In the genomic region with DNA sequence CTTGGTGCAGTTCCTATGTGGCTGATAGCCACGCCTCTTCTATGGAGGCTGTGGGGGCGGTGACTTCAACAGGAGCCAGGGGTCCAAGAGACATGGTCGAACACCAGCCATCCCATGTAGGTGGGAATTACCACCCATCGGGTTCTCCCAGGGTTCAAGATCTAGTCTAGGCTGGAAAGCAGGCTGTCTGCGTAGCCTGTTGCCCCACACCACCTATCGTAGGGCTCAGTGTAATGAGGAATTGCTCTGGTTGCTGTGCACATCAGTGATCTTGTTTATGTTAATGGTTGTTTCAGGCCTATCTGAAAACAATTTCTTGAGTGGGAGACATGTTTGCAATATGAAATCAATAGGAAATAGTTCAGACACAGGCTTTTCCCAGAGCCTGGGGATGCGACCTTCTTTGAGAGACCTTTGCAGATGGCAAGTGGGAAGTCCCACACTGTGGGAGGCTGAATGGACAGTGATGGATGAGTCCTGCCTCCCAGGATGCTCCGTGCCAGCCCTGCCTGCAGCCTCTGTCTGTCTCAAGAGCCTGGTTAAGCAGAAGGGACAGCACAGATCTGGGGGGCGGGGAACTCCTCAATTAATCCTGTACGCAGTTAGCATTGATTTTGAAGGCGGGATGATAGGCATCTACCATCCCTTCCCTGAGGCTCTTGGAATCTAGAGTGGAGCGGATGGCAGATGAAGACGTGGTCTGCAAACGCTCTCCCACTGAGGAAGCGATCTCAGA, we compare ENCODE assay signal across 22 mouse cellular contexts.
DNase-seq lines count a peak whose midpoint lies in the region; ATAC-seq and TF ChIP-seq lines count a peak whose summit lies in the region.
"Had no signal": no experiment of that assay in that cellular context is flagged by ENCODE, and none has a peak within 500 bp of the region (broad histone marks: within the 10 kb centered on the region; RNA-seq: fewer than 3 reads in every experiment).

No protein-coding gene starts in this region.

- no peak overlapping the region for H3K4me2 ChIP-seq in hindbrain, embryonic 16.5 days (ENCODE audit: low read length)
- H3K4me2 ChIP-seq in intestine, postnatal 0 days (replicated peaks; ENCODE audit: low read depth) = no peak overlapping the region
- H3K4me2 ChIP-seq: forebrain, embryonic 13.5 days; limb, embryonic 13.5 days; liver, embryonic 13.5 days; lung, embryonic 14.5 days had no signal

- WGBS in hindbrain, embryonic 16.5 days = 51% methylated on average over 15 of the region's 15 CpGs
- 60% methylated on average over 15 of the region's 15 CpGs for WGBS in intestine, postnatal 0 days

- no peak overlapping the region for H3K9ac ChIP-seq in hindbrain, embryonic 16.5 days (ENCODE audit: low read depth, low read length)
- H3K9ac ChIP-seq in intestine, postnatal 0 days (ENCODE audit: low read depth, low read length) = no peak overlapping the region
- H3K9ac ChIP-seq: forebrain, embryonic 13.5 days; limb, embryonic 13.5 days; liver, embryonic 13.5 days; lung, embryonic 14.5 days had no signal

- DNase-seq in embryo, embryonic 10 days (ENCODE audit: low spot score) = peak; percentile 22
- no peak for DNase-seq in embryo, embryonic 9.5 days (ENCODE audit: extremely low spot score)
- peak; percentile 21 for DNase-seq in retina, postnatal 1 day
- no peak for DNase-seq in retina, embryonic 14.5 days (ENCODE audit: low spot score)
- no peak for DNase-seq in right cerebral cortex, adult 2 months (ENCODE audit: low spot score in 2 of 2)
- DNase-seq: adrenal gland, postnatal 25 days; cerebellum, adult 11-12 months; cerebellum, postnatal 25 days; gastrocnemius, postnatal 25 days; kidney, adult 9 months; kidney, postnatal 36 days; liver, embryonic 13.5 days; lung, embryonic 14.5 days; lung, postnatal 36 days; thymus, postnatal 14 days had no signal

- no peaks in the 10 kb centered on the region for H3K36me3 ChIP-seq in hindbrain, embryonic 16.5 days (ENCODE audit: control insufficient read depth, insufficient read depth, low read length)
- H3K36me3 ChIP-seq in intestine, postnatal 0 days (ENCODE audit: control insufficient read depth, insufficient read depth) = no peaks in the 10 kb centered on the region
- H3K36me3 ChIP-seq: G1E; limb, embryonic 13.5 days; liver, embryonic 13.5 days had no signal

- no peak for TF ChIP-seq CTCF in intestine, postnatal 0 days (IDR thresholded peaks at IDR 0.05; ENCODE audit: low read depth)

- peak; percentile 83 for ATAC-seq in hindbrain, embryonic 16.5 days
- no peak for ATAC-seq in intestine, postnatal 0 days
- ATAC-seq: CD4-positive, CD25-positive, alpha-beta regulatory T cell, adult 4 months; forebrain, embryonic 13.5 days; inflammation-experienced regulatory T-cells, adult 6 months had no signal

- H3K27ac ChIP-seq in hindbrain, embryonic 16.5 days (ENCODE audit: low read depth, low read length) = no peak overlapping the region
- no peak overlapping the region for H3K27ac ChIP-seq in intestine, postnatal 0 days (ENCODE audit: low read depth, low read length)
- H3K27ac ChIP-seq: forebrain, embryonic 13.5 days; limb, embryonic 13.5 days; liver, embryonic 13.5 days had no signal

- H3K27me3 ChIP-seq in hindbrain, embryonic 16.5 days (replicated peaks; ENCODE audit: control insufficient read depth, insufficient read depth, low read length) = no peaks in the 10 kb centered on the region
- no peaks in the 10 kb centered on the region for H3K27me3 ChIP-seq in intestine, postnatal 0 days (replicated peaks; ENCODE audit: control insufficient read depth, insufficient read depth, low read length)
- H3K27me3 ChIP-seq: forebrain, embryonic 13.5 days; limb, embryonic 13.5 days; liver, embryonic 13.5 days had no signal

- no peaks in the 10 kb centered on the region for H3K9me3 ChIP-seq in hindbrain, embryonic 16.5 days (ENCODE audit: control insufficient read depth, low read length)
- no peaks in the 10 kb centered on the region for H3K9me3 ChIP-seq in intestine, postnatal 0 days (ENCODE audit: control insufficient read depth)
- H3K9me3 ChIP-seq: forebrain, embryonic 13.5 days; limb, embryonic 13.5 days; liver, embryonic 13.5 days had no signal

- H3K4me1 ChIP-seq in hindbrain, embryonic 16.5 days (ENCODE audit: control insufficient read depth, insufficient read depth, low read depth, low read length) = no peaks in the 10 kb centered on the region
- no peaks in the 10 kb centered on the region for H3K4me1 ChIP-seq in intestine, postnatal 0 days (replicated peaks; ENCODE audit: control insufficient read depth, insufficient read depth, low read length)
- H3K4me1 ChIP-seq: forebrain, embryonic 13.5 days; limb, embryonic 13.5 days; liver, embryonic 13.5 days had no signal

- no peak overlapping the region for H3K4me3 ChIP-seq in hindbrain, embryonic 16.5 days (ENCODE audit: low read length)
- no peak overlapping the region for H3K4me3 ChIP-seq in intestine, postnatal 0 days (ENCODE audit: low read depth, low read length)
- H3K4me3 ChIP-seq: forebrain, embryonic 13.5 days; limb, embryonic 13.5 days; liver, embryonic 13.5 days had no signal

Comparison
In these comparisons a context has a peak if more than half of its experiments do, and no peak if none do; other contexts are left out.
1. DNase-seq: peak in embryo, embryonic 10 days (single experiment) and retina, postnatal 1 day (single experiment); none in embryo, embryonic 9.5 days (single experiment), retina, embryonic 14.5 days (single experiment) and right cerebral cortex, adult 2 months (0 of 2).